Mouse (Mus musculus): Measurements from ENCODE around the gene Adh1.

DNA sequence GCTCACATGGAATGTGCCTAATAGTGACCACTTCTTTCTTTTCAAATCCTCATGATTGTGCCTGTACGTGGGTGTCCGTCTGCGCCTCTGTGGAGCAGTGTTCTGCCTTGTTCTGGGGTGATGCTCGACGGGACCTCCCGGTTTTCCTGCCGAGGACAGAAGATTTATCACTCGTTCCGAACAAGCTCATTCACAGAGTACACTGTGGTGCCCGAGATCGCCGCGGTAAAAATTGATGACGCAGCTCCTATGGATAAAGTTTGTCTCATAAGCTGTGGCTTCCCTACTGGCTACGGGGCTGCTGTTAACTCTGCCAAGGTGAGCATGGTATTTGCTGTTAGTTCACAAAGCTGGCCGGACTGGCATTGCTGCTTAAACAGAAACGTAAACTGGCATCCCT is 64.2 kb downstream of the Adh1 start:
- no peak for TF ChIP-seq GATA1 (IDR thresholded peaks at IDR 0.05; ENCODE audit: borderline replicate concordance, low read length)
- no peak for TF ChIP-seq FLI1 (IDR thresholded peaks at IDR 0.05; ENCODE audit: low read length)
